Mouse (Mus musculus) kidney, adult 9 months (tissue): ENCODE measurements around the gene Copz1.

Source experiments
- DNase-seq: peaks from one replicate; pipeline ENCODE4 v3.0.0; 2022

The Copz1 gene

GRCm38 (mm10) chr15:103341547-103341946 is 69.0 kb downstream of the Copz1 start:
- no peak for DNase-seq

DNA sequence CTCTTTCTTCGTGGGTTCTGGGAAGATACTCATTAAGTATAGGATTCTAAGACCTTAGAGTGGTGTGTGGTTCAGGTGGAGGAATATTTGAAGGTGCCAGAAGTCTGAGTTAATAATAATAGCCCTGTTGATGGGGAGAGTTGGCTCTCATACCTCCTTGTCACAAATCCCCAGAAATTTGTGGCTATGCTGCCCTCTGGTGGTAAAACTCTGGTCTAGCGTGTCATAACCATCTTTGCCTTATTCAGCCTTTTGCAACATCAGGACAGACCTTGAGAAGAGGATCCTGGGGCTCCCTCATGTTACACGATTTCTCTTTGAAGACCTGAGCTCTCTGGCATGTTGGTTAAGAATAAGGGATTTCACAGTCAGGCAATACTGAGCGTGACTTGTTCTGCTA is 69.9 kb downstream of the Copz1 start:
- peak; percentile 84 for DNase-seq

GRCm38 (mm10) chr15:103343008-103343407 is 70.5 kb downstream of the Copz1 start:
- DNase-seq, result no peak

DNA sequence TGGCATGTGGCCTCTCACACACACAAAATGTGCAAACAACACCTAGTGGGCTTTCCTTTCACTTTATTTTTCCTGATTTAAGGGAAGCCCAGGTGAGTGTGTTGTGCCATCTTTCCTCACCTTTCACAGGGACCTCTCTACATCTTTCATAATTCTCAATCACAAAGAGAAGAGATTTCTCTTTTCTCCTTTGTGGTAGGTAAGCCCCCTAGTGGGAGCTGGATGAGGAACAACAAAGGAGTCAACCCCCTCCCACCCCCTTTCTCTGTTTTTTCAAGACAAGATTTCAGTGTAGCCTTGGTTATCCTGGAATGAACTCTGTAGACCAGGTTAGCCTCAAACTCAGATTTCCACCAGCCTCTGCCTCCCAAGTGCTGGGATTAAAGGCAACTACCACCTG is 71.0 kb downstream of the Copz1 start:
- no peak for DNase-seq

DNA sequence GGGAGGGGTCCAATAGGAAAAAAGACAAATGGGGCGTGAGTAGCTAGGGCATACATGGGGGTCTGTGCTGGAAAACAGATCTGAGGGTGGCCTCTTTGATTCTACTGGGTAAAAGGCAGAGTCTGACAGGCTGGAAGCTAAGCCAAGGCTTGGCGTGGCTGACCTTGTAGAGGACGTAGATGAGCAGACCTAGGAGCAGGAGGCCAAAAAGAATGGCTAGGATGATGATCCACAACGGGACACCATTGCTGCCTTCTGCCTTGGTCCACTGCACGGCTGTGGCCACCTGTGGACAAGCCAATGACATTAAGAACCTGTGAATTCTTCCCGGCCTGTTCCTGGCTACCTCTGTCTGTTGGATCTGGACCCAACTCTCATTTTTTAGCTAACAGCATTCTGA is 73.3 kb downstream of the Copz1 start:
- no peak for DNase-seq

GRCm38 (mm10) chr15:103347275-103347684 is 74.8 kb downstream of the Copz1 start:
- peak; percentile 71 for DNase-seq
